Mouse (Mus musculus) neural tube, postnatal 0 days (tissue): ENCODE data around the gene Oprl1. TPM values are rescaled to one million over a fixed set of nuclear protein-coding genes. Genes with fewer than 3 reads are reported as not detected.

ENCODE experiments used
- polyA plus RNA-seq: library from polyadenylated mRNA; unstranded; fragments of >200 nt; fragmentation: Nextera tagmentation; extraction: Ambion mirVana; gene quantifications from 2 replicates; pipeline ENCODE4 v1.2.1, GENCODE M21; 2015

The Oprl1 gene
- polyA plus RNA-seq: 72.5 and 79.2 TPM in 2 replicates

GRCm38 (mm10) chr2:181714903-181715326, at the start of gene Oprl1:
Gene Oprl1, plus strand, starts transcription at chr2:181715016.

GRCm38 (mm10) chr2:181671326-181671725, 43.5 kb upstream of the Oprl1 start, which contains the start of gene Sox18:
Gene Sox18, minus strand, starts transcription at chr2:181671640.

GRCm38 (mm10) chr2:181679951-181680715, 34.7 kb upstream of the Oprl1 start, which contains the start of gene Tcea2:
Gene Tcea2, plus strand, starts transcription at chr2:181680310.

DNA sequence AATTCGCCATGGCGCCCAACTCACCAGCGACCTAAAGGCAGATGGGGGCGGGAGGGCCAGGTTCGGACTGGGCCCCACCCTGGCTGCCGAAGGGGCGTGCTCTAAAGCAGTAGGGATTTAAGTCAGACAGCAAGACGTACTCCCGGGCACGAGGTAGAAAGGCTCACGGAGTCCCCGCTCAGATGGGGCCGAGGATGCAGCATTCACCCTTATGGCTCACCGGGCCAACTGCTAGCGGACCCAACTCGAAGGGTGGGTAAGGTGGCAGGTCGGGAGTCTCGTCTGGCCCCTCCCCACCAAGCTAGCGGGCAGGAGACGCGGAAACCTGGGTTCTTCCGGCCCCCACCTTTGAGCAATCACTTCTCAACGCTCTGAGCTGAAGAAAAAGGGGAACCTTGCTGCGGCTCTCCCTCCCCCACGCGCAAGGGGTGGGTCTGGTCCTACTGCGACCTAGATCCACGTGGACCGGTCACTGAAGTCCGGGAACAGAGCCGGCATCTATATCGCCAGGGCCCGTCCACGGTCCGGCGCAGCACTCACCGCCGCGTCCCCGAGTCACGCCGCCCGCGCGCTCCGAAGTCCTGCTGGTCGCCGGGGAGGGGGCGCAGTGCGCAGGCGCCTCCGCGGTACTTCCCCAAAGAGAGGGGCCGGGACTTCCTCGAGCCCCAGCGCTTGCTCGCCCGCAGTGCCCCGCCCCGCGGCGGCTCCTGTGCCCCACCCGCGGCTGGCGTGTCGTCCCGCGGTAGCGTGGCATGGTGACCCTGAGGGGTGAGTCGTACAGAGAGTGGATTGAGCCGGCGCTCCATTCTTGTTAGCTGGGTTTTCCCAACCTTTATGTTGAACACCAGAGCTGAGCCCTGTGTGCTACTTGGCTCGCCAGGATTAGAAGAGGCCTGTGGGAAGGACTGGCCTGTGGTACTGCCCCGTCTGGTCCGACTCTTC, 21.2 kb upstream of the Oprl1 start, which contains the start of gene Rgs19:
Gene Rgs19, minus strand, starts transcription at position 639 of the 942 bp plus-strand sequence.

GRCm38 (mm10) chr2:181698241-181698640, 16.6 kb upstream of the Oprl1 start, which contains the start of gene Lkaaear1:
Gene Lkaaear1, minus strand, starts transcription at chr2:181698442.

DNA sequence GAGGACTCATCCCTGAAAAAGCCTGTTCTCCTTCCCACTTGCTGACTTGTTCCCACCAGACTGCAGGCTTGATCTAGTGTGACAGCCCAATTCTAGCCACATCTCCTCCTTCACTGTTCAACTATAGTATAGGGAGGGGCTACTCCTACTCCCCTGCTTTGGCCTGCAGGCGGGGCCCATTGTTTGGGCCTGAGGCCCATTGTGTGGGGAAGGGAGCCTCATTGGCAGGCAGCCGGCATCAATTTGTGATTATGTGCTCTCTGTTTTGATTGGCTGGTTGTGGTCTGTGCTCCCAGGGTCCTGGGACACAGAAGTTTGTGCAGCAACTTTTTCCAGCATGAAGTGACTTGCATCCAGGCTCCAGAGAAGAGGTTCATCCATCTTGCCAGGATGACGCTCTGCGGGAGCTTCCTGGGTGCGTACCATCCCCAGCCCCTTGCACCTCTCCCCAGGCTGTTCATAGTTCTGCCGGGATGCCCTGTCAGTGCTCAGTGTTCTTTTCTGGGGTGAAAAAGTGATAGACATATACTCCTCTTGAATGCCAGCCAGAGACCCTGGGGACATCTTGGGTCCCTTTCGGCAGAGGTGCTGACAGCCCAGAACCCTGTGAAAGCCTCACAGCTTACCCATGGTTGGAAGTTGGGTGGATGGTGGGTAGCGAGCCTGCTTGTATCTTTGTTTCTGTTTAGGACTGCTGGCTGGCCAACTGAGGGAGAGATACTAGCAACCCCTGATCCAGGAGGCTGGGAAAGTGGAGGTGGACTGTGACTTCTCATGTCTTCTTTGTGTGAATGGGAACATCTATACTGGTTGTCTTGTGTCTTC, 48.4 kb downstream of the Oprl1 start, which contains the start of gene Myt1:
Gene Myt1, plus strand, starts transcription at position 327 of the 825 bp plus-strand sequence.

Other genes starting within 250 kb of the Oprl1 start
- not detected in 2 replicates for gene Abhd16b, start 221.8 kb upstream of the Oprl1 start, polyA plus RNA-seq
- gene Tpd52l2, start 217.9 kb upstream of the Oprl1 start, polyA plus RNA-seq: 110 and 122 TPM in 2 replicates
- gene Dnajc5, start 194.5 kb upstream of the Oprl1 start, polyA plus RNA-seq: 256 and 272 TPM in 2 replicates
- gene Uckl1, start 130.1 kb upstream of the Oprl1 start, polyA plus RNA-seq: 40.5 and 51.8 TPM in 2 replicates
- 38.9 and 44.0 TPM in 2 replicates for gene Prpf6, start 123.1 kb upstream of the Oprl1 start, polyA plus RNA-seq
- gene Zfp512b, start 122.2 kb upstream of the Oprl1 start, polyA plus RNA-seq: 67.1 and 78.8 TPM in 2 replicates
- gene Samd10, start 115.8 kb upstream of the Oprl1 start, polyA plus RNA-seq: 125 and 145 TPM in 2 replicates
- not detected in 2 replicates for gene Gm29797, start 58.0 kb upstream of the Oprl1 start, polyA plus RNA-seq
- gene Sox18, start 43.4 kb upstream of the Oprl1 start, polyA plus RNA-seq: 17.0 and 18.8 TPM in 2 replicates
- gene Tcea2, start 34.7 kb upstream of the Oprl1 start, polyA plus RNA-seq: 52.5 and 63.6 TPM in 2 replicates
- 62.4 and 72.0 TPM in 2 replicates for gene Rgs19, start 21.0 kb upstream of the Oprl1 start, polyA plus RNA-seq
- not detected in 2 replicates for gene Lkaaear1, start 16.6 kb upstream of the Oprl1 start, polyA plus RNA-seq
- 6.5 and 7.1 TPM in 2 replicates for gene Myt1, start 48.3 kb downstream of the Oprl1 start, polyA plus RNA-seq
- gene Pcmtd2, start 122.8 kb downstream of the Oprl1 start, polyA plus RNA-seq: 23.8 and 24.2 TPM in 2 replicates
- 61.6 and 65.3 TPM in 2 replicates for gene Polr3k, start 149.3 kb downstream of the Oprl1 start, polyA plus RNA-seq